Mouse (Mus musculus) midbrain, postnatal 0 days (tissue): ENCODE data around the gene Irf3. TPM values are rescaled to one million over a fixed set of nuclear protein-coding genes. Genes with fewer than 3 reads are reported as not detected.

ENCODE experiments used
- ATAC-seq: fragments of 200-750 bp; cut with Nextera tagmentation; 2 replicates; pipeline ENCODE4 v1.8.0; 2017; ENCODE audit warnings: moderate number of reproducible peaks, mild to moderate bottlenecking, moderate TSS enrichment, moderate library complexity; ENCODE audit not compliant: low FRiP score
- DNase-seq: peaks from one replicate; pipeline ENCODE4 v3.0.0-alpha.2; 2015; ENCODE audit warnings: low spot score
- H3K27ac ChIP-seq: fragments of 300-500 bp; sonication (generic); 2 replicates; pipeline ENCODE4 v1.5.1; 2014; ENCODE audit warnings: low read depth, mild to moderate bottlenecking, low read length, mixed read lengths
- H3K27me3 ChIP-seq: fragments of 300-500 bp; sonication (generic); 2 replicates; pipeline ENCODE4 v1.6.1; 2014; ENCODE audit warnings: low read length, control low read depth, mixed read lengths; ENCODE audit not compliant: insufficient read depth
- H3K36me3 ChIP-seq: fragments of 300-500 bp; sonication (generic); 2 replicates; pipeline ENCODE4 v1.6.1; 2014; ENCODE audit warnings: low read length, control low read depth, mixed read lengths; ENCODE audit not compliant: insufficient read depth
- H3K4me1 ChIP-seq: fragments of 300-500 bp; sonication (generic); 2 replicates; pipeline ENCODE4 v1.6.1; 2014; ENCODE audit warnings: mild to moderate bottlenecking, control low read depth, antibody characterized with exemption, low read length, mixed read lengths; ENCODE audit not compliant: insufficient read depth
- H3K4me2 ChIP-seq: fragments of 300-500 bp; sonication (generic); 2 replicates; pipeline ENCODE4 v1.6.1; 2014; ENCODE audit warnings: low read depth, mild to moderate bottlenecking, low read length, mixed read lengths; ENCODE audit not compliant: poor library complexity, severe bottlenecking
- H3K4me3 ChIP-seq: fragments of 300-500 bp; sonication (generic); 2 replicates; pipeline ENCODE4 v1.5.1; 2014; ENCODE audit warnings: low read depth, mild to moderate bottlenecking, low read length, moderate library complexity
- H3K9ac ChIP-seq: fragments of 300-500 bp; sonication (generic); replicated peaks from 2 replicates; pipeline ENCODE4 v1.6.1; 2014; ENCODE audit warnings: mild to moderate bottlenecking, low read length, moderate library complexity, mixed read lengths; ENCODE audit not compliant: poor library complexity, severe bottlenecking
- H3K9me3 ChIP-seq: fragments of 300-500 bp; sonication (generic); 2 replicates; pipeline ENCODE4 v1.6.1; 2016; ENCODE audit warnings: low read length, control low read depth
- CTCF ChIP-seq: IDR thresholded peaks from 2 replicates; pipeline ENCODE4 v1.5.1; 2016; ENCODE audit warnings: antibody characterized with exemption, mild to moderate bottlenecking
- WGBS: fragments of 180-500 bp; shearing (Covaris S2); extraction: QIAGEN DNeasy Blood & Tissue Kit; methylation state at CpG from one replicate; pipeline ENCODE4 v1.1.7; 2014; 5-methylcytosine and 5-hydroxymethylcytosine counted together
- polyA plus RNA-seq: library from polyadenylated mRNA; unstranded; fragments of >200 nt; fragmentation: Nextera tagmentation; extraction: Ambion mirVana; gene quantifications from 2 replicates; pipeline ENCODE4 v1.2.1, GENCODE M21; 2015
- total RNA-seq: library from RNA; depleted of rRNA; stranded (reverse); fragments of >200 nt; gene quantifications from 2 replicates; pipeline ENCODE4 v1.2.3, GENCODE M21; 2014

The Irf3 gene
- total and polyA plus RNA-seq, 2 experiments from 2014 or later = 25.6 to 37.2 TPM

DNA sequence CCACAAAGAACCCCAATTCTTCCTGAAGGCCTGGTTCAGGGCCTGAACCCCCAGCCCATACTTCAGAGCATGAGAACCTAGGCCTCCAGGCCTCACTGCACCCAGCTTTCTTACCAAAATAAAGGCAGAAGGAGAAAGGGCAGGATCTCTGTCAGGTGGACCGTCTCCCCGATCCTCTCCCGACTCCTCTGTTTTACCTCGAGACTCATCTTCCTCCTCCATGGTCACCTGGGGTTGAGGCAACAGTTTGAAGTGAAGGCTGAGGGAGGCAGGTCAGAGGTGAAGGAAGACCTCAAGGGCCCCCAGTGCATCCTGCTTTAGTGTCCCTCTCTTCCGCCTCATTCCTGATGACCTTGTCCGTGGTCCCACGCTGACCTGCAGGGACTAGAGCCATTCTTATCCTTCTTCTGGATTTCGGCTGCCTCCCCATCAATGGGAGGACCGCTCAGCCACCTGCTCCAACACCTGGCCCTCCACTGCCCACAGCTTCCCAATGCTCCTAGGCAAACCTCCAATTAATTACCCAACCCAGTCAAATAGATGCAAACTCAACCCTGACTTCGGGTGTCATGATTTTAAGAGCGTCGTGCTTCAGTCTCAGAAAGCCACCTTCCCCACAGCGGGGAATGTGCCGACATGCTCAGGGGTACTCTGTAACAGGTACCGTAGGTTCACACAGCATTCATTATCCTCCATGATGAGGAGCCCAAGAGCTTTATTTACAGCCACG is 16.1 kb downstream of the Irf3 start:
- Histone ChIP-seq H3K36me3 (peaks cover 39% of the 10 kb centered on the region), H3K9ac (no peak overlapping the region), H3K9me3 (no peaks in the 10 kb centered on the region), H3K4me2 (no peak overlapping the region), H3K4me3 (no peak overlapping the region), H3K4me1 (peaks cover 10% of the 10 kb centered on the region; the same call in 1 of the 2 replicates), H3K27me3 (no peaks in the 10 kb centered on the region), H3K27ac (no peak overlapping the region)
- WGBS = 94% methylated on average over 16 of the region's 16 CpGs
- ATAC-seq (no peak), DNase-seq (no peak)
- no peak for TF ChIP-seq CTCF

DNA sequence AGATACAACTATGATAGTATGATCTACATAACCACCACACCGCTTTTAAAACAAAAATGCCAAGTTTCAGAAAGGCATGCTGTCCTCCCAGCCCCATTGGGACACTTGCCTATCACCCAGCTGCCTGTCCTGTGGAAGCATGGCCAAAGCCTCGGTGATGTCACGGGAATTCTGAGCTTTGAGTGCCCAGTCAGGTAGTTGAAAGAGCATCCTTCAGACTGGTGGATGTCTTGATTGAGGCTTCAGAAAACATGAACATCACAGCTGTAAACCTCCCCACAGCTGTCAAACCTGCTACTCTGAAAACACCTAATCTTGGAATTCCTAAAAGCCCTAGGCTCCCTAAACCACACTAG is 16.6 kb downstream of the Irf3 start:
- peaks cover 10% of the 10 kb centered on the region; the same call in 1 of the 2 replicates for H3K4me1 ChIP-seq
- H3K4me3 ChIP-seq = no peak overlapping the region
- TF ChIP-seq CTCF = no peak
- H3K27ac ChIP-seq = no peak overlapping the region
- H3K9ac ChIP-seq = no peak overlapping the region
- H3K27me3 ChIP-seq = no peaks in the 10 kb centered on the region
- H3K36me3 ChIP-seq = peaks cover 34% of the 10 kb centered on the region
- ATAC-seq = no peak
- no peak for DNase-seq
- 92% methylated on average over 3 of the region's 3 CpGs for WGBS
- H3K9me3 ChIP-seq = no peaks in the 10 kb centered on the region
- H3K4me2 ChIP-seq = no peak overlapping the region

DNA sequence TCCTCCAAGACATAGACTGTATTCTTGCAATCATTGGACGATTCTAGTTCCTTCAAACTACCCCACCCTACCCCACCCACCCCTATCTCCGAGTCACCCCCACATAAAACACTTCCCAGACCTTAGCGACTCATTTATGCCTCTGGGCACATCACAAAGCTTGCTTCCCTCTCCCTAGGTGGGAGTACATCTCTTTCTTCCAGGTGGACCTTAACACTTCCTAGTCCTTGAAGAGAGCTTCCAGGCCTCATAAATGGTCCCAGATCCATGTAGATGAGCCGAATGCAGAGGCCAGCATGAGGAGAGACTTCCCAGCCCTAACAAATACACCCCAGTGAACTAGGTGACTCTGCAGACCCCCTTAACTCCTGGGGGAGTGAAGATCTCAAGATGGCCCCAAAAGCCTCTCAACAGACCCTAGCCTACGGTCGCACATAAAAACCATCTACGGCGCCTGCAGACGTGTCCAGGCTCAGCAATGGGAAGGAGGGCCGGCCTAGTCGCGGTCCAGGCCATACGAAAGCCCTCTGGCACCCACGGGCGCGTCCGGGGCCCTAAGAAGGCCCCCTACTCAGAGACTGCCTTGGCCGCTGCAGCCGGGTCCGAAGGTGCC is 18.0 kb downstream of the Irf3 start:
- no peak for TF ChIP-seq CTCF
- Histone ChIP-seq H3K4me1 (peaks cover 10% of the 10 kb centered on the region; the same call in 1 of the 2 replicates), H3K9ac (peak overlapping the region; percentile 96), H3K36me3 (peaks cover 24% of the 10 kb centered on the region), H3K27me3 (no peaks in the 10 kb centered on the region), H3K27ac (peak overlapping the region; percentile 80), H3K4me2 (peak overlapping the region; percentile 66), H3K9me3 (no peaks in the 10 kb centered on the region), H3K4me3 (peak overlapping the region; percentile 84)
- DNase-seq = no peak
- 3% methylated on average over 12 of the region's 20 CpGs for WGBS
- ATAC-seq = no peak

DNA sequence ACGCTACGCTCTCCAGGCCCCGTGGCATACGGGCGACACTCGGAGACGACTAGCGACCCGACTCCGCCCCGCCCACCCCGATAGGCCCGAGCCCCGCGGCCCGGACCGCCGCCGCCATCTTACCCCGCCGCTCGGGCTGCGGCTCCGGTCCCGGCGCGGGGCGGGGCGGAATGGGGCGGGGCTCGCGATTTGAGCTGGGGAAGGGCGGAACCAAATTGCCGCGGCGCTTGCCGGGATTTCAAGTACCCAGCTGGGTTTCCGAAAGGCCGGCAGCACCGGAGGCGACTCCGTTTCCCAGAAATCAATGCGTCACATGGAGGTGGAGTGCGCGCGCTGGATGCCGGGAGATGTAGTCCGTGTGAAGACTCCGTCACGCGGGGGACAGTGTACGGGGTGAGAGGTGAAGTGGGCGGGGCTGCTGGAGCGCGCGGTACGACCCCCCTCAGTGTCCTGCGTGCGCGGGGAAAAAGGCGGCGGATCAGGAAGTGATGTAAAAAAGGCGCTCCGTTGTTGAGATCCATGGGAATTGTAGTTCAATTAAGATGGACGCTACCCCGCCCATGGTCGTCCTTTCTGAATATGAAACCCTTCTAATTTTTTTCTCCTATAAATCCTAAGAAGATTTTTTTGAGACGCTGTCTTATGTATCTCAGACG is 18.6 kb downstream of the Irf3 start, which contains the start of gene Scaf1:
TSS of gene Scaf1 (minus strand) at position 407 of the 656 bp plus-strand sequence.
- 1% methylated on average over 66 of the region's 69 CpGs for WGBS
- H3K9ac ChIP-seq = peak within 1 kb of the TSS; percentile 96
- H3K9me3 ChIP-seq = no peaks in the 10 kb centered on the region
- ATAC-seq (peak; percentile 96), DNase-seq (peak; percentile 100)
- no peaks in the 10 kb centered on the region for H3K27me3 ChIP-seq
- H3K4me2 ChIP-seq = peak within 1 kb of the TSS; percentile 93
- peak within 1 kb of the TSS; percentile 84 for H3K4me3 ChIP-seq
- no peak for TF ChIP-seq CTCF
- peaks cover 23% of the 10 kb centered on the region for H3K36me3 ChIP-seq
- peaks cover 10% of the 10 kb centered on the region; the same call in 1 of the 2 replicates for H3K4me1 ChIP-seq
- H3K27ac ChIP-seq = peak within 1 kb of the TSS; percentile 80

DNA sequence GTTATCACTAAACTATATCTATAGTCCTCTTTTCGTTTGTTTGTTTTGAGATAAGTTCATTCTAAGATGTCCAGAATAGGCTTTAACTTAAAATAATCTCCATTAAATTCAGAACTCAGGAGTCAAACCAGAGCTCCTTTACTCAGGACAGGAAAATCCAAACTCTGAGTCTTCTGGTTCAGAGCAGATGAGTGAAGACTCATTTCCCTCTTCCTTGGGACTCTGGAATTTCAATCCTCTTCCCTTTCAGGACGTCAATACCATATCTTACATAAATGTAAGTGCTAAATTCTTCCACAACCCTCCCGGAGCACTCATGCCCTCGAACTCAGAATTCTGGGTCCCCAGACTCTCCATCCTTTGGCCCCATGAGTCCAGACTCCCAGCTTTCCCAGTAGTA is 19.3 kb downstream of the Irf3 start:
- peak overlapping the region; percentile 93 for H3K4me2 ChIP-seq
- ATAC-seq = no peak
- no peak for DNase-seq
- TF ChIP-seq CTCF = no peak
- peak overlapping the region; percentile 84 for H3K4me3 ChIP-seq
- WGBS = 2% methylated on average over 4 of the region's 4 CpGs
- H3K9ac ChIP-seq = peak overlapping the region; percentile 52; the same call in 1 of the 2 replicates
- peak overlapping the region; percentile 69 for H3K27ac ChIP-seq
- H3K36me3 ChIP-seq = peaks cover 17% of the 10 kb centered on the region
- peaks cover 10% of the 10 kb centered on the region; the same call in 1 of the 2 replicates for H3K4me1 ChIP-seq
- no peaks in the 10 kb centered on the region for H3K27me3 ChIP-seq
- H3K9me3 ChIP-seq = no peaks in the 10 kb centered on the region
